Mouse (Mus musculus) spleen, adult 12 weeks (tissue): Measurements from ENCODE around the gene Pdhb.
A peak's percentile ranks its signal among the peaks of the same experiment; 100 is the strongest.

ENCODE experiments used
- DNase-seq: peaks from one replicate; pipeline ENCODE4 v3.0.0; 2022; ENCODE audit warnings: low spot score

Gene Pdhb

GRCm38 (mm10) chr14:8172507-8173410 is at the start of gene Pdhb:
Gene Pdhb (minus strand): TSS chr14:8173025.
- peak; percentile 97 for DNase-seq

DNA sequence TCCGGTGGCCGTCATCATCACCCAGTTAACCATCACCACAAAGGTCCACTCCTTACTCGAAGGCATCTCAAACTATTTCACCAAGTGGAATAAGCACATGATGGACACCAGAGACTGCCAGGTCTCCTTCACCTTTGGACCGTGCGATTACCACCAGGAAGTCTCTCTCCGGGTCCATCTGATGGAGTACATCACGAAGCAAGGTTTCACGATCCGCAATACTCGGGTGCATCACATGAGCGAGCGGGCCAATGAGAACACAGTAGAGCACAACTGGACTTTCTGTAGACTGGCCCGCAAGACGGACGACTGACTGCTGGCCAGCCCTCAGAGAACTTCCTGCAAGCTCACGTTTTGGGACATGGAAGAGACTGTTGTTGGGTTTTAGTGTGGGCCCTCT is 49.7 kb upstream of the Pdhb start:
- no peak for DNase-seq

- no peak for DNase-seq
Measured at GRCm38 (mm10) chr14:8220912-8221311, 48.1 kb upstream of the Pdhb start.

- DNase-seq = no peak
Measured at GRCm38 (mm10) chr14:8220306-8220705, 47.5 kb upstream of the Pdhb start.

GRCm38 (mm10) chr14:8219876-8220275 is 47.1 kb upstream of the Pdhb start:
- DNase-seq = no peak

DNA sequence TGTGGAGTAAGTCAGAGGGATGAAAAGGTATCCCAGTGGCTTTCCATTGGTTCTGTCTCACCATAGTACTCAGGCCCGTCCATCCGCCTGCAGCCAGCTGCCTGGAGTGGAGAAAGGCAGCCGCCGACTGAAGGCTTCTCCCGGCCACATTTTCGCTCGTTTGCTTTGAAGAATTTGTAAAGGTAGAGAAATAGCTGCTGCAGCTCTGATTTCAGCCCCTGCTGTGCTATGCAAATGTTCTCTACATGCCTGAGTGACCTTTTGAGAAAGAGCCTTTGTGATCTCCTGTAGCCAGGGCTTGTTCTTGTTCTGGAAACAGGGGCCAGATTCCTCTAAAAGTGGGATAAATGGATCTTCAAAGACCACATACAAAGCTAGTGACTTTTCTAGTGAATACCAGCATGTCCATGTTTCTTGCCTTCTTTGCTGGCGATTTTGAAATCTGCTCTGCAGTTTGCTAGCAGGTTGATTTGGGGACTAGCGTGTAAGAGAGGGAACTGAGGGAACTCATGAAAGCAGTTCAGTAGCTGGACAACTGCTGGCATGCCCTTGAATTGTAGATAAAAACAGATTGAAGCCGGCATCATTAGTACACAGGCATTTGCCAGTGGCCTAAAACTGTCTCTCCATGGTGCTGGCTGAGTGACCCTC is 46.0 kb upstream of the Pdhb start:
- no peak for DNase-seq

GRCm38 (mm10) chr14:8218238-8218637 is 45.4 kb upstream of the Pdhb start:
- DNase-seq = no peak

- no peak for DNase-seq
Measured at GRCm38 (mm10) chr14:8216100-8216499, 43.3 kb upstream of the Pdhb start.

- no peak for DNase-seq
Measured at GRCm38 (mm10) chr14:8215208-8215778, 42.5 kb upstream of the Pdhb start.

DNA sequence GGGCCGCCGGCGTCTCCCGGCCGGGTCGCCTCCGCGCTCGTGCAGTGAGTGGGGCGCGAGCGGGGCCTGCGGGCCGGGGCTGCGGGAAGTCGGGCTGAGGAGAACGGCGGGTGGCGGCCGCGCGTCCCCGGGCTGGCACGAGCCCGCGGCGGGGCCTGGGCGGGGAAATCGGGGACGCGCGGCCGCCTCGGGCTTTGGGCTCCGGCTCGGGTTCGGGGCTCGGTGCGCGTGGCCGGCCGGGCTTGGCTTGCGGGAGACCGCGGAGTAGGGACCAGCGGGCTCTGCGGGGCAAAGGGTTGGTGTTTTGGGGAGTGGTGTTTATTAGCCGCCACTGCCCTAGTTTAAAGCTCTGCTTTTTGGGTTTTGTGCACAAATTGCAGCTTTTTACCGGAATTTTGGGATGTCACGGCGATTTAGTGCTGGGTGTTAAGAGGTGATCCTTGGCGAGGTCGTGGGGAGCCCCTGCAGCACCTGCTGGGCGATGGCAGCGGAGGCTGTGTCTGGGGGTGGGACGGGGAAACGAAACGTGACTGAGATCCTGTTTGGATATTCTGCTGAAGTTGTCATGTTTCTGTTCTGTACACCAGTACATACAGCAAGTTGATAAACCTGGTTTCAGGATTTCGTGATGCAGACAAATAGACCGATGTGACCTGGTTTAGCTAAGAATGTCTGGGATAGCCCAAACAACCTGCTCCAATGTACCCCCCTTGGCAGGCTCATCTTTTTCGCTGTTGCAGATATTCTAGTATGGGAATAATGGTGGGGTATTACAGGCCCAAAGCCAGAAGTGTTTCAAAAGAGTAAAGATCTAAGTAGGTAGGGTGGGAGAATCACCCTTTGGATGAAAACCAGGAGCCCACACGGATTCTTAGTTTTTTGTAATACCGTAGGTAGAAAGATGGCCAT is 41.7 kb upstream of the Pdhb start:
- peak; percentile 48 for DNase-seq

GRCm38 (mm10) chr14:8213803-8214224 is 41.0 kb upstream of the Pdhb start, which contains the start of gene Kctd6:
Gene Kctd6 (plus strand): TSS chr14:8214140.
- peak; percentile 93 for DNase-seq

DNA sequence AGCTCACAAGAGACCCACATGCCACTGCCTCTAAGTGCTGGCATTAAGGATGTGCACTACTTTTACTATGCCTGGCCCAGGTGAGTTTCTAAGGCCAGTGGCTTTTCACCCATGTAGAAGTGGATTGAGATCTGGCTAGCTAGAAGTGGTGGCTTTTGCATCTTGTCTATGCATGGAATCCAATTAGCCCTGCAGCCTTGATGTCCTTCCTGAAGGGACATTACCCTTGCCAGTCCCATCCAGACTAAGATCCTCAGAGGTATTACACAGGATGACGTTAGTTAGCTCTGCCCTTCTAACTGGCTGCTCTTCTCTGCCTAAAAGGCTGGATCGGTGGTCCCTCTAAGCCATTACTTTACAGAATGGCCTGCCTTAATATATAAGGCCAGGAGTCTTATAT is 40.2 kb upstream of the Pdhb start:
- DNase-seq = no peak

DNA sequence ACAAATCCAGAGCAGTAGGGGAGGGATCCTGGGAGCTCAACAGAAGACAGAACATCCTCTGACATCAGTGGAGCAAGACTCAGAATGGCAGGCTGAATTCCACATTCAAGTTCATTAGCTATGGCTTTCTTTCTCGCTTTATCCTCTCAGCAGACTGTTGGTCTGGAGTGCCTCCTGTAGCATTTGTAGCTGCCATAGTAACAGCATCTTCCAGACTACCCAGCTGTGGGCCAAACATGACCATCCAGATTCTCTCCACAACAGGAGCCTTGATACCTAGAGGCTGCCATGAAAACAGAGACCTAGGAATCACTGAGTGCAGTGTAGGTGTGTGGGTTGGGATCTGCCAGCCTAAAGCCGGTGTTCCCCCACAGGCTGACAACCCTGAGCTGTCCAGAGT is 37.1 kb upstream of the Pdhb start:
- no peak for DNase-seq

DNA sequence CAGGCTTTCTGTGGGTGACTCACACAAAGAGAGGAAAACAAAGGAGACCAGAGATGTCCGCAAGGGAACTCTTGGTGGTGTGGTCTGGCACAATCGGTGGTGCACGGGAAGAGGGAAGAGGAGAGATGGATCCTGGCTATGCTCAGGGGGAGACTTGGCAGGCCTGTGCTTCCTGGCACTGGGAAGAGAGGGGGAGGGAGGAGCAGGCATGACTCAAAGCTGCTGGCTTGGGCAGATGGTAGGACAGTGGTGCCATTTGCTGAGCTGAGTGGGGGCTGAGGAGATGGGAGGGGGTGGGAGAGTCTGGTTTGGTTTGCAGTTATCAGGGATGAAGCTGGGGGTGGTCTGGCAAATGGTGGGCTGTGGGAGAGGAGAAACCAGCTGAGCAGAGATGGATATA is 36.1 kb upstream of the Pdhb start:
- DNase-seq = no peak

DNA sequence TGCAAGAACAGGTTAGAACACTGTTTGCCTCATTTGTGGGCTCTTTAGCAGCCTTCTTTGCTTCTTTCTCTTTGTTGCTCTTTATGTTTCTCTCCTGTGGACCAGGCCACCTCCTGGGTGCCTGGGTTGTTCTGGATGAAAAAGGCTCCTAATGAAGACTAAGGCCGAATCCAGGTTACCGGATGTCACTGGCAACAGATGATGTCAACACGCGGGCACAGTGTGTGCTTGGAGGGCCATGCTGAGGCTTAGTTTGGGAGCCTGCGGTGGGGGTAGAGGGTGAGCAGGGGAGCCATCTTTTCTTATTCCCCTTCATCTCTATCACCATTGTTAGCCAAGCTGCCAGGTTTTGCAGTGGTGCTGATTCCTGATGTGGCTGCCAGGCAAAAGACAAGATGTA is 34.7 kb upstream of the Pdhb start:
- no peak for DNase-seq

DNA sequence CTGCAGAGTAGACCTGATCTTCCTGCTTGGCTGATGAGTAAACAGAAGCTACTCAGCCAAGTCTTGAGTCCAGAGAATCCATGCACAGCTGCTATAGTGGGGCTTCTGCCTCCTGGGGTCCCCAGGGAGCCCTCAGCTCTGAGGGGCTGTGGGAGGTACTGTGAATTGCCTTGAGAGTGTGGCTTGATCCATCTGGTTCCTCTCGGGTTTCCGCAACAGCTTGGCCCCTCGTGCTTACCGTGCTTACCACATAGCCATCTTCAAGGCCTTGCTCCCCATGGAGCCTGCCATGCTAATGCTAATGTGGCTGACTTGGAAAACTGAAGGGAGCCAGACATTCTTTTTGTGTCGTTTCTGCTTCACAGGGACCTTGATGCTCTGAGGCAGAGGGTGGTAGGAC is 34.3 kb upstream of the Pdhb start:
- no peak for DNase-seq

GRCm38 (mm10) chr14:8206179-8206910 is 33.5 kb upstream of the Pdhb start:
- DNase-seq = no peak

DNA sequence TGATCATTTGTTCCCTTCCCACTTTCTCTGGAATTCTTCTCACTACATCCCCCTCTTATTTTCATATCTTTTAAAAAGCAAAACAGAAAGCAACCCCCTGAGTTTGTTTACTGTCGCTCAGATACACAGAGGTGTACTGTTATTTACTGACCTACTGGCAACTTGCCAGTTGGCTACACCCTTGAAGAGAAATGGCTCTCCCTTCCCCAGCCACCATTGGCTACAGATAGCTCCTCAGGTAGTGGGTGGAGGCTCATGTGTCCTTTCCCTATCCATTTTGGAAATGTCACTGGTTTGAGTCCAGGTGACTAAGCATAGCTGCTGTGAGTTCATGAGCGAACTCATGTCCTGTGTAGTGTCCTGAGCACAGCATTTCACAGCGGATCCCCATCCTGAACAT is 28.9 kb upstream of the Pdhb start:
- no peak for DNase-seq

DNA sequence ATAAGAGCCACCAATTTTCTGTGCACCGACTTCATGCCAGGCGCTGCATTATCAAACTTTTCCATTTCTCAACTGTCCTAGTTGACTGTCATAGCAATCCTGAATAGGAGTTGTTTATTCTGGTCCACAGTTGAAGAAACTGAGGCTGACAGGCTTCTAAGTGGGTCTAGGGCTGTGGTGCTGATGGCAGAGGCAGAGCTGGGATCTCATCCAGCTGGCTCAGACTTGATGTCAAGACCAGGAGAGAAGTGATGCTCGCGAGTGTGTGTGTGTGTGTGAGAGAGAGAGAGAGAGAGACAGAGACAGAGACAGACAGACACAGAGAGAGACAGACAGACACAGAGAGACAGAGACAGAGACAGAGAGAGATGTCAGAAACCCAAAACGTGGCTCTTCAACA is 27.9 kb upstream of the Pdhb start:
- DNase-seq = no peak

GRCm38 (mm10) chr14:8192727-8193126 is 19.9 kb upstream of the Pdhb start:
- no peak for DNase-seq

- DNase-seq = no peak
Measured at GRCm38 (mm10) chr14:8191331-8191965, 18.6 kb upstream of the Pdhb start.
